23 mouse cellular contexts compared by ENCODE assay signal in the genomic region with DNA sequence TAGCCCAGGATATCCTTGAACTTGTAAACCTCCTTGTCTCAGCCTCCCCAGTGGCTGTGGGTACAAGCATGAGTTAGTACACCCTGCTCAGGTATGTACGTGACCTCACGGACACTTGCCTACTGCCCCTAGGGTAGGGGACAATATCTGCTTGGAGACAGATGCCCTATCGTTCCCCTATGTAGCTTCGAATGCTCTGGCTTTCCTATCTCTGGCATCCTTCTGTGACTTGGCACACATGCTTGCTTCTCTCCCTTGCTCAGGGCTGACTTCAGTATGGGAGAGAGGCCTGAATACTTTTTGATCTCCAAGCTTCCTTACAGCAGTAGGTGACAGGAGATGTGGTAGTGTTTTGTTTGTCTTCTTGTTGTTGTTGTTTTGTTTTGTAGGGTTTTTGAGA. TPM values are rescaled to one million over a fixed set of nuclear protein-coding genes. Genes with fewer than 3 reads are reported as not detected.
DNase-seq lines count a peak whose midpoint lies in the region; ATAC-seq and TF ChIP-seq lines count a peak whose summit lies in the region.
"Had no signal": no experiment of that assay in that cellular context is flagged by ENCODE, and none has a peak within 500 bp of the region (broad histone marks: within the 10 kb centered on the region; RNA-seq: fewer than 3 reads in every experiment).

No protein-coding gene starts in this region.

- H3K27me3 ChIP-seq in MEL (ENCODE audit: control insufficient read depth in 1 of 2, insufficient read depth in 2 of 2, low read length in 2 of 2) = no peaks in the 10 kb centered on the region
- H3K27me3 ChIP-seq in hindbrain, embryonic 11.5 days (ENCODE audit: control insufficient read depth, insufficient read depth, low read length) = peaks cover 4% of the 10 kb centered on the region
- H3K27me3 ChIP-seq: embryonic facial prominence, embryonic 13.5 days; forebrain, embryonic 15.5 days had no signal

- TF ChIP-seq CTCF in gastrocnemius, adult 2 months (IDR thresholded peaks at IDR 0.05) = no peak
- no peak for TF ChIP-seq CTCF in MEL (IDR thresholded peaks at IDR 0.05 in 2 of 3, conservative IDR thresholded peaks at IDR 0.05 in 1 of 3; ENCODE audit: control insufficient read depth in 1 of 3, insufficient read depth in 1 of 3, low read depth in 2 of 3, low read length in 3 of 3, poor library complexity in 1 of 3, severe bottlenecking in 1 of 3)

- peak; percentile 72 for ATAC-seq in erythroid progenitor cell, adult 5-6 weeks (replicated peaks; ENCODE audit: low FRiP score, poor library complexity, severe bottlenecking)
- peak; percentile 59 for ATAC-seq in megakaryocyte progenitor cell, adult 5-6 weeks (replicated peaks; ENCODE audit: poor library complexity)
- no peak for ATAC-seq in hindbrain, embryonic 11.5 days (ENCODE audit: low FRiP score)

- no peak for TF ChIP-seq POLR2A in MEL (IDR thresholded peaks at IDR 0.05; ENCODE audit: control insufficient read depth in 1 of 2, insufficient read depth in 1 of 2, low read depth in 1 of 2, low read length in 2 of 2, poor library complexity in 1 of 2)

- no peak overlapping the region for H3K9ac ChIP-seq in MEL (ENCODE audit: control insufficient read depth, low read depth, low read length, poor library complexity, severe bottlenecking)
- H3K9ac ChIP-seq in hindbrain, embryonic 11.5 days (ENCODE audit: low read depth, low read length) = no peak overlapping the region
- H3K9ac ChIP-seq: embryonic facial prominence, embryonic 13.5 days; forebrain, embryonic 15.5 days; hindbrain, embryonic 12.5 days; hindbrain, embryonic 15.5 days had no signal

- DNase-seq in gastrocnemius, adult 2 months = no peak
- no peak for DNase-seq in gastrocnemius, postnatal 4 days (ENCODE audit: low spot score in 2 of 2)
- DNase-seq in MEL (ENCODE audit: low read depth, low spot score) = peak; percentile 60
- DNase-seq in heart, adult 9 months (ENCODE audit: low spot score in 2 of 2) = no peak
- no peak for DNase-seq in cerebellum, adult 18-20 months
- DNase-seq in hindbrain, embryonic 11.5 days (ENCODE audit: low spot score) = no peak
- DNase-seq: cerebellum, adult 9-11 months; embryo, embryonic 11 days; gastrocnemius, postnatal 14 days; heart, adult 18-20 months; heart, postnatal 14 days; heart, postnatal 4 days; kidney, adult 18-20 months had no signal

- peak overlapping the region; percentile 85 for H3K27ac ChIP-seq in gastrocnemius, adult 2 months
- no peak overlapping the region for H3K27ac ChIP-seq in MEL (ENCODE audit: control insufficient read depth, low read depth, low read length)
- no peak overlapping the region for H3K27ac ChIP-seq in hindbrain, embryonic 11.5 days (ENCODE audit: low read depth, low read length)
- H3K27ac ChIP-seq: embryonic facial prominence, embryonic 13.5 days; forebrain, embryonic 12.5 days; forebrain, embryonic 15.5 days; hindbrain, embryonic 12.5 days; hindbrain, embryonic 15.5 days had no signal

- peak; percentile 55 to 66 for TF ChIP-seq EP300 in MEL (IDR thresholded peaks at IDR 0.05; ENCODE audit: low read depth in 1 of 2, low read length in 2 of 2)

- WGBS in hindbrain, embryonic 11.5 days = 87% methylated on average over 4 of the region's 4 CpGs

- H3K4me1 ChIP-seq in MEL (ENCODE audit: control insufficient read depth in 1 of 2, insufficient read depth in 2 of 2, low read length in 2 of 2) = peaks cover 1 to 11% of the 10 kb centered on the region in 2 experiments
- H3K4me1 ChIP-seq in hindbrain, embryonic 11.5 days (replicated peaks; ENCODE audit: control insufficient read depth, insufficient read depth, low read length) = no peaks in the 10 kb centered on the region

- H3K36me3 ChIP-seq in MEL (ENCODE audit: control insufficient read depth in 1 of 2, insufficient read depth in 2 of 2, low read length in 2 of 2) = no peaks in the 10 kb centered on the region
- no peaks in the 10 kb centered on the region for H3K36me3 ChIP-seq in hindbrain, embryonic 11.5 days (ENCODE audit: control insufficient read depth, insufficient read depth, low read length)
- H3K36me3 ChIP-seq: embryonic facial prominence, embryonic 10.5 days; embryonic facial prominence, embryonic 13.5 days; forebrain, embryonic 12.5 days; forebrain, embryonic 15.5 days; heart, embryonic 13.5 days; hindbrain, embryonic 12.5 days; hindbrain, embryonic 15.5 days had no signal

- H3K4me2 ChIP-seq in hindbrain, embryonic 11.5 days (replicated peaks; ENCODE audit: low read depth, low read length) = no peak overlapping the region

- intact Hi-C loops in gastrocnemius, adult 2 months (cut with DNase I) = no loop called here

- H3K9me3 ChIP-seq in MEL (replicated peaks; ENCODE audit: insufficient read depth, low read length) = no peaks in the 10 kb centered on the region
- H3K9me3 ChIP-seq in hindbrain, embryonic 11.5 days (ENCODE audit: control insufficient read depth, low read length) = no peaks in the 10 kb centered on the region
- H3K9me3 ChIP-seq: embryonic facial prominence, embryonic 10.5 days; embryonic facial prominence, embryonic 13.5 days; forebrain, embryonic 12.5 days; forebrain, embryonic 15.5 days; heart, embryonic 10.5 days; heart, embryonic 13.5 days; hindbrain, embryonic 12.5 days; hindbrain, embryonic 15.5 days had no signal

- no peak for TF ChIP-seq RAD21 in MEL (IDR thresholded peaks at IDR 0.05; ENCODE audit: low read depth, low read length)

- no peak overlapping the region for H3K4me3 ChIP-seq in gastrocnemius, adult 2 months
- no peak overlapping the region for H3K4me3 ChIP-seq in MEL (ENCODE audit: control insufficient read depth in 1 of 2, insufficient read depth in 1 of 2, low read depth in 2 of 2, low read length in 2 of 2)
- H3K4me3 ChIP-seq in hindbrain, embryonic 11.5 days (ENCODE audit: low read depth, low read length) = no peak overlapping the region

- no peaks in the 10 kb centered on the region; the same call in 1 of the 2 replicates for H3K79me2 ChIP-seq in MEL (ENCODE audit: control insufficient read depth, insufficient read depth, low read length, poor library complexity)

TF ChIP-seq in MEL, 35 proteins besides CTCF, POLR2A, EP300 and RAD21:
- TF ChIP-seq CHD1 (IDR thresholded peaks at IDR 0.05; ENCODE audit: low read depth, low read length) (no peak), GATA1 (IDR thresholded peaks at IDR 0.05; ENCODE audit: low read depth, low read length) (peak; percentile 74), POLR2AphosphoS2 (IDR thresholded peaks at IDR 0.05; ENCODE audit: low read length) (no peak), TCF12 (IDR thresholded peaks at IDR 0.05; ENCODE audit: low read depth, low read length) (peak; percentile 83; the same call in 1 of the 2 replicates), MXI1 (IDR thresholded peaks at IDR 0.05; ENCODE audit: low read depth, low read length) (no peak), JUND (IDR thresholded peaks at IDR 0.05; ENCODE audit: low read depth, low read length) (no peak), BHLHE40 (IDR thresholded peaks at IDR 0.05; ENCODE audit: borderline replicate concordance, low read depth, low read length) (no peak), TAL1 (IDR thresholded peaks at IDR 0.05; ENCODE audit: low read length) (peak; percentile 74), RCOR1 (IDR thresholded peaks at IDR 0.05; ENCODE audit: low read depth, low read length) (no peak), ZKSCAN1 (IDR thresholded peaks at IDR 0.05; ENCODE audit: low read depth, low read length) (no peak)

RNA-seq across cellular contexts. Expression of a gene that starts 0.9 kb away (rescaled TPM):
- total RNA-seq in gastrocnemius, adult 2 months (2021) = 10 to 100 TPM; 13.9 to 19.7 TPM
- total RNA-seq in gastrocnemius, postnatal 4 days (2021) = 10 to 100 TPM; 18.9 to 22.9 TPM
- total RNA-seq in MEL (2012; rRNA removed) = 13.2 and 13.4 TPM in 2 replicates
- polyA plus RNA-seq in MEL (2012; ENCODE audit: insufficient read depth in 1 of 2, insufficient read length in 2 of 2, low read depth in 1 of 2, low replicate concordance in 2 of 2, missing spikeins in 1 of 2) = 10 to 100 TPM in 1 of 2 experiments, not detected in 1; 17.7 TPM
- total RNA-seq in erythroid progenitor cell, adult 5-6 weeks (2015; ENCODE audit: low replicate concordance) = 1.3 and 6.5 TPM in 2 replicates
- total RNA-seq in erythroid progenitor cell, adult 5-6 weeks (2017; ENCODE audit: low replicate concordance) = 1.8 and 9.9 TPM in 2 replicates
- 1.2 and 1.3 TPM in 2 replicates for total RNA-seq in megakaryocyte progenitor cell, adult 5-6 weeks (2015)
- 3.7 and 4.4 TPM in 2 replicates for total RNA-seq in megakaryocyte progenitor cell, adult 5-6 weeks (2017)
- 5.0 and 6.1 TPM in 2 replicates for polyA plus RNA-seq in hindbrain, embryonic 11.5 days (2014; fragmentation: Nextera tagmentation; extraction: Ambion mirVana)

RNA-seq across cellular contexts. Expression of a gene that starts 18.8 kb away (rescaled TPM):
- 10 to 100 TPM; 12.3 to 14.4 TPM for total RNA-seq in gastrocnemius, adult 2 months (2021)
- total RNA-seq in gastrocnemius, postnatal 4 days (2021) = 10 to 100 TPM; 23.0 to 24.4 TPM
- 59.8 and 72.7 TPM in 2 replicates for total RNA-seq in MEL (2012; rRNA removed)
- 100 to 1,000 TPM in 1 of 2 experiments, not detected in 1; 119 TPM for polyA plus RNA-seq in MEL (2012; ENCODE audit: insufficient read depth in 1 of 2, insufficient read length in 2 of 2, low read depth in 1 of 2, low replicate concordance in 2 of 2, missing spikeins in 1 of 2)
- total RNA-seq in erythroid progenitor cell, adult 5-6 weeks (2015; ENCODE audit: low replicate concordance) = 6.3 and 14.1 TPM in 2 replicates
- total RNA-seq in erythroid progenitor cell, adult 5-6 weeks (2017; ENCODE audit: low replicate concordance) = 3.5 and 7.3 TPM in 2 replicates
- 19.0 and 19.7 TPM in 2 replicates for total RNA-seq in megakaryocyte progenitor cell, adult 5-6 weeks (2015)
- total RNA-seq in megakaryocyte progenitor cell, adult 5-6 weeks (2017) = 19.9 and 22.7 TPM in 2 replicates
- polyA plus RNA-seq in hindbrain, embryonic 11.5 days (2014; fragmentation: Nextera tagmentation; extraction: Ambion mirVana) = 29.6 and 30.7 TPM in 2 replicates

RNA-seq across cellular contexts. Expression of a gene that starts 34.0 kb away (rescaled TPM):
- total RNA-seq in gastrocnemius, adult 2 months (2021) = 100 to 1,000 TPM; 129 to 145 TPM
- total RNA-seq in gastrocnemius, postnatal 4 days (2021) = 100 to 1,000 TPM; 179 to 184 TPM
- 114 and 135 TPM in 2 replicates for total RNA-seq in MEL (2012; rRNA removed)
- polyA plus RNA-seq in MEL (2012; ENCODE audit: insufficient read depth in 1 of 2, insufficient read length in 2 of 2, low read depth in 1 of 2, low replicate concordance in 2 of 2, missing spikeins in 1 of 2) = 100 to 1,000 TPM in 1 of 2 experiments, not detected in 1; 133 TPM
- total RNA-seq in erythroid progenitor cell, adult 5-6 weeks (2015; ENCODE audit: low replicate concordance) = 43.6 and 65.2 TPM in 2 replicates
- 26.9 and 52.8 TPM in 2 replicates for total RNA-seq in erythroid progenitor cell, adult 5-6 weeks (2017; ENCODE audit: low replicate concordance)
- 81.2 and 88.9 TPM in 2 replicates for total RNA-seq in megakaryocyte progenitor cell, adult 5-6 weeks (2015)
- total RNA-seq in megakaryocyte progenitor cell, adult 5-6 weeks (2017) = 98.0 and 113 TPM in 2 replicates
- polyA plus RNA-seq in hindbrain, embryonic 11.5 days (2014; fragmentation: Nextera tagmentation; extraction: Ambion mirVana) = 246 and 248 TPM in 2 replicates
